Mouse (Mus musculus) hindbrain, postnatal 0 days (tissue): ENCODE data around the gene Cyb561. TPM values are rescaled to one million over a fixed set of nuclear protein-coding genes. Genes with fewer than 3 reads are reported as not detected.

Source experiments
- ATAC-seq: fragments of 200-750 bp; cut with Nextera tagmentation; 2 replicates; pipeline ENCODE4 v1.8.0; 2017; ENCODE audit warnings: mild to moderate bottlenecking, moderate TSS enrichment, moderate library complexity
- DNase-seq: peaks from one replicate; pipeline ENCODE4 v3.0.0-alpha.2; 2015; ENCODE audit warnings: low spot score
- H3K27ac ChIP-seq: fragments of 300-500 bp; sonication (generic); 2 replicates; pipeline ENCODE4 v1.5.1; 2014; ENCODE audit warnings: mild to moderate bottlenecking
- H3K27me3 ChIP-seq: fragments of 300-500 bp; sonication (generic); 2 replicates; pipeline ENCODE4 v1.6.1; 2014; ENCODE audit warnings: low read length, mixed read lengths; ENCODE audit not compliant: insufficient read depth
- H3K36me3 ChIP-seq: fragments of 300-500 bp; sonication (generic); 2 replicates; pipeline ENCODE4 v1.6.1; 2014; ENCODE audit warnings: low read length, mixed read lengths; ENCODE audit not compliant: insufficient read depth
- H3K4me1 ChIP-seq: fragments of 300-500 bp; sonication (generic); 2 replicates; pipeline ENCODE4 v1.6.1; 2014; ENCODE audit warnings: antibody characterized with exemption, low read length, mixed read lengths; ENCODE audit not compliant: insufficient read depth
- H3K4me2 ChIP-seq: fragments of 300-500 bp; sonication (generic); 2 replicates; pipeline ENCODE4 v1.6.1; 2014; ENCODE audit warnings: low read depth, mild to moderate bottlenecking, low read length, moderate library complexity, mixed read lengths
- H3K4me3 ChIP-seq: fragments of 300-500 bp; sonication (generic); 2 replicates; pipeline ENCODE4 v1.5.1; 2014; ENCODE audit warnings: low read length
- H3K9ac ChIP-seq: fragments of 300-500 bp; sonication (generic); replicated peaks from 2 replicates; pipeline ENCODE4 v1.6.1; 2014; ENCODE audit warnings: mild to moderate bottlenecking, low read length, moderate library complexity, mixed read lengths
- H3K9me3 ChIP-seq: fragments of 300-500 bp; sonication (generic); 2 replicates; pipeline ENCODE4 v1.6.1; 2016; ENCODE audit warnings: low read length, mixed read lengths
- CTCF ChIP-seq: IDR thresholded peaks from 2 replicates; pipeline ENCODE4 v1.5.1; 2016; ENCODE audit warnings: antibody characterized with exemption, control low read depth, low read depth
- WGBS: fragments of 180-500 bp; shearing (Covaris S2); extraction: QIAGEN DNeasy Blood & Tissue Kit; methylation state at CpG from one replicate; pipeline ENCODE4 v1.1.7; 2014; 5-methylcytosine and 5-hydroxymethylcytosine counted together
- polyA plus RNA-seq: library from polyadenylated mRNA; unstranded; fragments of >200 nt; fragmentation: Nextera tagmentation; extraction: Ambion mirVana; gene quantifications from 2 replicates; pipeline ENCODE4 v1.2.1, GENCODE M21; 2015
- total RNA-seq: library from RNA; depleted of rRNA; stranded (reverse); fragments of >200 nt; gene quantifications from 2 replicates; pipeline ENCODE4 v1.2.3, GENCODE M21; 2014

Cyb561 gene
- total and polyA plus RNA-seq, 2 experiments from 2014 or later = 52.9 to 57.8 TPM

GRCm38 (mm10) chr11:105968948-105969347 is 15.8 kb upstream of the Cyb561 start:
- Histone ChIP-seq H3K36me3 (no peaks in the 10 kb centered on the region), H3K4me1 (0 out of 2 replicates have a peak, but pooled peaks cover 8% of the 10 kb centered on the region), H3K27ac (no peak overlapping the region), H3K9me3 (no peaks in the 10 kb centered on the region), H3K27me3 (no peaks in the 10 kb centered on the region), H3K9ac (peak overlapping the region; percentile 61; the same call in 1 of the 2 replicates), H3K4me3 (peak overlapping the region; percentile 45), H3K4me2 (peak overlapping the region; percentile 88)
- no peak for TF ChIP-seq CTCF
- WGBS = 32% methylated on average over 10 of the region's 10 CpGs
- DNase-seq (no peak), ATAC-seq (no peak)

- Histone ChIP-seq H3K4me3 (peak within 1 kb of the TSS; percentile 45), H3K9me3 (no peaks in the 10 kb centered on the region), H3K36me3 (no peaks in the 10 kb centered on the region), H3K9ac (peak within 1 kb of the TSS; percentile 61), H3K27me3 (no peaks in the 10 kb centered on the region), H3K4me1 (0 out of 2 replicates have a peak, but pooled peaks cover 8% of the 10 kb centered on the region), H3K27ac (peak within 1 kb of the TSS; percentile 8; the same call in 1 of the 2 replicates), H3K4me2 (peak within 1 kb of the TSS; percentile 88)
- peak; percentile 63 for DNase-seq
- under 1% methylated on average over 68 of the region's 76 CpGs for WGBS
- TF ChIP-seq CTCF = no peak
- ATAC-seq = peak; percentile 84
Measured at GRCm38 (mm10) chr11:105967741-105968574, 14.8 kb upstream of the Cyb561 start, which contains the start of gene Ace. TSS of gene Ace (plus strand) at chr11:105967945.

- Histone ChIP-seq H3K27me3 (no peaks in the 10 kb centered on the region), H3K4me1 (0 out of 2 replicates have a peak, but pooled peaks cover 8% of the 10 kb centered on the region)
- ATAC-seq = no peak
Measured at GRCm38 (mm10) chr11:105966288-105966687, 13.2 kb upstream of the Cyb561 start.

GRCm38 (mm10) chr11:105964691-105965090 is 11.6 kb upstream of the Cyb561 start:
- no peak overlapping the region for H3K27ac ChIP-seq
- no peaks in the 10 kb centered on the region for H3K9me3 ChIP-seq
- ATAC-seq (no peak), DNase-seq (no peak)
- no peak overlapping the region for H3K9ac ChIP-seq
- no peaks in the 10 kb centered on the region for H3K27me3 ChIP-seq
- H3K4me1 ChIP-seq = 0 out of 2 replicates have a peak, but pooled peaks cover 8% of the 10 kb centered on the region
- no peak overlapping the region for H3K4me3 ChIP-seq
- no peaks in the 10 kb centered on the region for H3K36me3 ChIP-seq
- H3K4me2 ChIP-seq = no peak overlapping the region
- TF ChIP-seq CTCF = peak; percentile 33; the same call in 1 of the 2 replicates
- WGBS = 71% methylated on average over 5 of the region's 5 CpGs

More at GRCm38 (mm10) chr11:105966288-105966687, 13.2 kb upstream of the Cyb561 start:
- Histone ChIP-seq H3K9ac (no peak overlapping the region), H3K9me3 (no peaks in the 10 kb centered on the region), H3K4me3 (no peak overlapping the region), H3K36me3 (no peaks in the 10 kb centered on the region), H3K4me2 (no peak overlapping the region), H3K27ac (no peak overlapping the region)
- DNase-seq = no peak
- no peak for TF ChIP-seq CTCF
- WGBS = 80% methylated on average over 4 of the region's 4 CpGs

DNA sequence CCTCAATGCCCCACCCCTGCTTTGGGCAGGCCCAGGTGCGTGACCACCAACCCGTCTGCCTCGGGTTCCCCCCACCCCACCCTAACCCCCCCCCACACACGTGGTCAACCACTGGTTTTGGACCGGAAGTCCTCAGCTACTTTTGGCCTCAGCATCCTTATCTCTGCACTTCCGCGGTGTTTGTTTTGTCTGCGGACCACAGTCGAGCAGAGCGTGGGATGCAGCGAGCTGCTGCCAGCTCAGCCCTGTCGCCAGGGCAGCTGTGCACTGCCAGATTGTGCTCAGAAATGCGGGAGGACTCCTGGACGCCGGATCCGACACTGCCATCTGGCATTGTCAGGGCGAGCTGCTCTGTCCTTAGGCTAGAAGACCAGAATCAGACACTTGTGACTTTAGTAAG is 6.2 kb upstream of the Cyb561 start:
- H3K9ac ChIP-seq = no peak overlapping the region
- H3K27me3 ChIP-seq = no peaks in the 10 kb centered on the region
- H3K9me3 ChIP-seq = no peaks in the 10 kb centered on the region
- TF ChIP-seq CTCF = no peak
- WGBS = 28% methylated on average over 17 of the region's 17 CpGs
- peak; percentile 82 for ATAC-seq
- H3K4me2 ChIP-seq = no peak overlapping the region
- peak overlapping the region; percentile 41; the same call in 1 of the 2 replicates for H3K27ac ChIP-seq
- H3K4me1 ChIP-seq = no peaks in the 10 kb centered on the region
- H3K36me3 ChIP-seq = no peaks in the 10 kb centered on the region
- no peak overlapping the region for H3K4me3 ChIP-seq
- peak; percentile 75 for DNase-seq

DNA sequence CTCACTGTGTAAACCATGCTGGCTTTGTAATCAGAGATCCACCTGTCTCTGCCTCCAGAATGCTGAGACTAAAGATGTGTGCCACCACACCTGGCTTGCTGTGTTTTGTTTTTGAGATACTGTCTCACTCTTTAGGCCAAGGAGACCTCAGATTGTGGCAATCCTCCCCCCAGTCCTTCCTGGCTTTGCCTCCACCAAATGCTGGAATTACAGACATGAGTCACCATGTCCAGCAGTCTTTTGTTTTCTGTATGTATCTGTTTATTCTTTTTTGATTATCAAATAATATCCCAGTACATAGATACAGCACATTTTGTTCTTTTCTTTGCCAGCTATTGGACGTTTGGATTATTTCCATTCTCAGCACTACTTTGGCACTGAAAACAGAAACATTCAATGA is 5.4 kb upstream of the Cyb561 start:
- 29% methylated on average over 1 of the region's 1 CpGs for WGBS
- no peak overlapping the region for H3K9ac ChIP-seq
- peak overlapping the region; percentile 41; the same call in 1 of the 2 replicates for H3K27ac ChIP-seq
- H3K9me3 ChIP-seq = no peaks in the 10 kb centered on the region
- TF ChIP-seq CTCF = no peak
- H3K27me3 ChIP-seq = no peaks in the 10 kb centered on the region
- H3K36me3 ChIP-seq = no peaks in the 10 kb centered on the region
- no peaks in the 10 kb centered on the region for H3K4me1 ChIP-seq
- no peak for DNase-seq
- no peak overlapping the region for H3K4me2 ChIP-seq
- H3K4me3 ChIP-seq = no peak overlapping the region
- no peak for ATAC-seq
